Mouse (Mus musculus) thymus, adult 2 months (tissue): ENCODE measurements around the gene Rgs10. TPM values are rescaled to one million over a fixed set of nuclear protein-coding genes. Genes with fewer than 3 reads are reported as not detected.

Source experiments
- DNase-seq: peaks from one replicate; pipeline ENCODE4 v3.0.0; 2021
- H3K27ac ChIP-seq: fragments of 200-500 bp; 2 replicates; pipeline ENCODE4 v1.5.1; 2012; ENCODE audit warnings: low read length, control low read depth; ENCODE audit not compliant: control insufficient read depth, insufficient read depth
- H3K27me3 ChIP-seq: fragments of 200-500 bp; 2 replicates; pipeline ENCODE4 v1.6.1; 2012; ENCODE audit warnings: mild to moderate bottlenecking, low read length, moderate library complexity, mixed read lengths; ENCODE audit not compliant: control insufficient read depth, insufficient read depth
- H3K36me3 ChIP-seq: fragments of 200-500 bp; 2 replicates; pipeline ENCODE4 v1.6.1; 2012; ENCODE audit warnings: mild to moderate bottlenecking, low read length, moderate library complexity; ENCODE audit not compliant: control insufficient read depth, insufficient read depth
- H3K4me1 ChIP-seq: fragments of 200-500 bp; replicated peaks from 2 replicates; pipeline ENCODE4 v1.6.1; 2012; ENCODE audit warnings: low read length; ENCODE audit not compliant: control insufficient read depth, insufficient read depth
- H3K4me3 ChIP-seq: fragments of 200-500 bp; 2 replicates; pipeline ENCODE4 v1.5.1; 2012; ENCODE audit warnings: mild to moderate bottlenecking, low read length, control low read depth, moderate library complexity; ENCODE audit not compliant: control insufficient read depth, insufficient read depth
- CTCF ChIP-seq: fragments of 200-500 bp; IDR thresholded peaks from 2 replicates; pipeline ENCODE4 v1.5.1; 2012; ENCODE audit warnings: mild to moderate bottlenecking, control low read depth, low read length, moderate library complexity, borderline replicate concordance; ENCODE audit not compliant: control insufficient read depth, poor library complexity, insufficient read depth; ENCODE audit errors: extremely low read depth
- POLR2A ChIP-seq: fragments of 200-500 bp; IDR thresholded peaks from 2 replicates; pipeline ENCODE4 v1.6.1; 2012; ENCODE audit warnings: mild to moderate bottlenecking, low read length, control low read depth, moderate library complexity; ENCODE audit not compliant: control insufficient read depth, poor library complexity, insufficient read depth; ENCODE audit errors: extremely low read depth
- WGBS: fragments of 180-500 bp; shearing (Covaris S2); methylation state at CpG from one replicate; pipeline ENCODE4 v1.1.7; 2018; 5-methylcytosine and 5-hydroxymethylcytosine counted together
- polyA plus RNA-seq: library from polyadenylated mRNA; depleted of rRNA; stranded (reverse); fragments of >200 nt; gene quantifications from 2 replicates; pipeline ENCODE4 v1.2.3, GENCODE M21; 2012

The Rgs10 gene
- polyA plus RNA-seq, 1 experiment: 71.8 TPM

DNA sequence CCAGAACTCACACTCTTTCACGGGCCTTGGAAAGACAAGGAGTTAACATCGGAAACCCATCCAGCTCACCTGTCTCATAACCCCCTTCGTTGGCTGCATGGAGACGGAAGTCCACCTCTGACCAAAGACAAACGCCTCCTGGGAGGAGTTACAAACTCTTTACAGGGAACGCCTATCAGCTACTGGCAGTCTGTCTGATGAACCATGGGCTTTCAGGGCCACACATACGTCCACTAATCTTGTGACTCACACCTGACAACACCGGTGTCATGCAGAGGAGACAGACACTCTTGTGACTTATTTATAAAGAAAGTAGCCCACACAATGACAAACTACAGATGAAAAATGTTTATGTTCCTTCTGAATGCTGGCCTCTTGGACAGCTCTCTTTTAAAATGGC lies 16.0 kb downstream of the Rgs10 start:
- H3K4me3 ChIP-seq: no peak overlapping the region
- no peaks in the 10 kb centered on the region for H3K27me3 ChIP-seq
- H3K36me3 ChIP-seq: peaks cover 15% of the 10 kb centered on the region
- DNase-seq: no peak
- WGBS: 97% methylated on average over 8 of the region's 8 CpGs
- TF ChIP-seq CTCF (no peak), POLR2A (no peak)
- peaks cover 24% of the 10 kb centered on the region for H3K4me1 ChIP-seq
- H3K27ac ChIP-seq: no peak overlapping the region

DNA sequence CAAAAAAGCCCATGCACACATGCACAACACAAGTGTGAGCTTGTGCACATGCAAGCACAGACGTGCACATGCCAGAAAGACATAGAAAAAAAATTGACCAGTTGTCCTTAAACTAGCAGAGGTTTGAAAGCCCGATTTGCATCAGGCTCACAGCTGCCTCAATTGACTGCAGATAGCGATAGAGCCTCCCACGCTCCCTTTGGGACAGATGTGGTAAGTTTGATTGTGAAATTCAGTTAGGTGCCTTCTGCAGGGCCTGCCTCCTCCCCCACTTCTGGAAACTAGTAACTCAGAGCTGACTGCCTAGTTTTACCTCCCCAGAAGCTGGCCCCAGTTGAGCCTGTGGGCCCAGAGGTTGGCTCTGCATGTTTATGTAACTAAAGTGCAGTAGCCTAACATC lies 19.9 kb downstream of the Rgs10 start:
- H3K27ac ChIP-seq: peak overlapping the region; percentile 62
- peak; percentile 64 for DNase-seq

DNA sequence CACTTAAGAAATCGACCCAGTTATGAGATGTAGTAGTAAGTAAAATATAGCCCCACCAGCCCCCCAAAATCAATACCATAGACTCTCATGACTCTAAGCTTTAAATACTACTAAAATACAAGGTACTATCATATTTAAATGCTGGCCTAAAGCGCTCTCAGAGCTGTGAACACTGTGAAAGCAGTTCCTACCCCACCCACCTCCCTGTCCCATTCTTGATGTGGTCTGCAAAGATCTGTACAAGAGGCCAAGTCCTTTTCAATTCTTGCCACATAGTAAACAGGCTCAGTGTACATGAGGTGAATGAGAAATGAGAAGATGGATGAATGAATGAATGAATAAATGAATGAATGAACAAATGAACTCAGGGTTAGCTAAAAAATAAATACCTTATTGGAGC lies 21.5 kb downstream of the Rgs10 start:
- 12% methylated on average over 2 of the region's 2 CpGs for WGBS
- Histone ChIP-seq H3K36me3 (peaks cover 11% of the 10 kb centered on the region), H3K27ac (no peak overlapping the region), H3K4me1 (peaks cover 52% of the 10 kb centered on the region), H3K27me3 (no peaks in the 10 kb centered on the region), H3K4me3 (no peak overlapping the region)
- TF ChIP-seq CTCF: no peak
- no peak for TF ChIP-seq POLR2A
- no peak for DNase-seq

More for the DNA sequence above, 19.9 kb downstream of the Rgs10 start:
- 5% methylated on average over 4 of the region's 4 CpGs for WGBS
- Histone ChIP-seq H3K4me3 (no peak overlapping the region), H3K4me1 (peaks cover 38% of the 10 kb centered on the region), H3K36me3 (peaks cover 15% of the 10 kb centered on the region), H3K27me3 (no peaks in the 10 kb centered on the region)
- TF ChIP-seq CTCF: no peak
- no peak for TF ChIP-seq POLR2A

DNA sequence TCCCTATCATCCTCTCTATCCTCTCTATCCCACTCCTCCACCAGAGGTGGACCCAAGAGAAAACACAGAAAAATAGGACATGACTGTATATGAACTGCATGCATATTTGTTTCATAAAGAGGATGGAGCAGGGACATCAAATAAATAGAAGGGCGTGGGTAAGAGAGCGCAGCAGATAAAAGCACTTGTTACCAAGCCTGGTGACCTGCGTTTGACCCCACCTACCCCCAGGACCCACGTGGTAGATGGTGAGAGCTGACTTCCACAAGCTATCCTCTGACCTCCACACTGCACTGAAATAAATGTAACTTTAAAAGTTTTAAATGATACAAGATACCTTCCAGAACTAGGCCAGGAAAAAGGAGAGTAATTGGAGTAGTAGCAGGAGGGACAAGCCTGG lies 24.8 kb downstream of the Rgs10 start:
- Histone ChIP-seq H3K4me1 (peaks cover 71% of the 10 kb centered on the region), H3K36me3 (no peaks in the 10 kb centered on the region; the same call in 1 of the 2 replicates), H3K27me3 (no peaks in the 10 kb centered on the region), H3K4me3 (no peak overlapping the region), H3K27ac (peak overlapping the region; percentile 33)
- 40% methylated on average over 4 of the region's 4 CpGs for WGBS
- no peak for TF ChIP-seq POLR2A
- TF ChIP-seq CTCF: no peak
- no peak for DNase-seq

DNA sequence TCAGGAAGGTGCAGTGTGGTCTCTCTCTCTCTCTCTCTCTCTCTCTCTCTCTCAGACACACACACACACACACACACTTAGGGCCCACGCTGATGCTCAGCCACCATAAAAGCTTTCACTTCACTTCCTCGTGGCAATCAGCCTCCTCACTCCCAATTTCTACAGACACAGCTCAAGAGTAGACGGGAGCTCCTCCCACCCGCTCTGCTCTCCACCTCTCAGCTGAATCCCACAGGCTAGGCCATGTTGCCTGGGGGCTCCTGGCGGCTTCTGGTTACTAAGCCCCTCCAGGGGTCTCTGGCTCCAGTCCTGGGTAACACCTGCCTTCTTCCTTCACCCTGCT lies 25.6 kb downstream of the Rgs10 start:
- Histone ChIP-seq H3K4me3 (0 out of 2 replicates have a peak overlapping the region, but pooled peaks have one; percentile 1), H3K27ac (peak overlapping the region; percentile 99), H3K27me3 (no peaks in the 10 kb centered on the region), H3K4me1 (peaks cover 68% of the 10 kb centered on the region), H3K36me3 (peaks cover 8% of the 10 kb centered on the region; the same call in 1 of the 2 replicates)
- peak; percentile 51 for DNase-seq
- WGBS: 13% methylated on average over 5 of the region's 5 CpGs
- TF ChIP-seq CTCF (no peak), POLR2A (no peak)

DNA sequence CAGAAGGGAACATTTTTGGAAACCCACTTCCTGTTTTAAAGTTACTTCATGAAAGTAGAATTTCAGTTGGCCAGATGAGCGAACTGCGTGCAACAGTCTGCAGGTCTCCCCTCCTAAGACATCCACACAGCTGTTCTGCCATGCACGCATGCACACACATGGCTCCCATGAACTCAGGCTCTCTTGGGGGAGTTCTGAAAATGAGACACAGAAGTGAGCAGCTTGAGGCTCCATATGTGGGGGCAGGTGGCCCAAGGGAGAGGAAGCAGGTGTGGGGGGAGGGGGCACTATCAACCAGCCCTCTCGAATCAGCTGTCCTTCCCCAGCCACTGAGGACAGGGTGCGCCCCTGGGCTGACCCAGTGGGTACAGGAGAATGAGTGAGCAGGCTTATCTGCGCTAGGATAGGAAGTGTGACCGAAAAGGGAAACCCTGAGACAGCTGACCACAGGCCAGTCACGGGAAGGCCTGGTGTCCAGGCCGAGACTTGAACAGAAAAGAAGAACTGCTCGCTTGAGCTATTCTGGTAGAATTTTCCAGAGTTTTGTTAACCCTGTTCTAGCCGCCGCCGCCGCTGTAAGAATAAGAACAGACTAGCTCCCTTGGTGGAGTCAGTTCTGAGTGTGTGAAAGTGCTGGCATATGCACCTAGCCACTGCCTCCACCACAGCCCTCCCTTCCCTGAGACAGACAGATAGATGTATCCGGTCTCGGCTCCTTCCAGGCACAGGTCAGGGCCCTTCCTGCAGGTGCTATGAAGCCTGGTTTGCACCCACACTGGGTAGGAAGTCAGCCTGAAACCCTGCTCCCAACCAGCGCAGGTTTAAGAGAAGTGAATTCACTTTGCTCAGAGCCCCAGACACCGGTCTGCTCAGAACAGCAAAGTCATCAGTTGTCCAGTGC lies 26.2 kb downstream of the Rgs10 start:
- Histone ChIP-seq H3K27ac (peak overlapping the region; percentile 99), H3K36me3 (peaks cover 8% of the 10 kb centered on the region; the same call in 1 of the 2 replicates), H3K4me1 (peaks cover 64% of the 10 kb centered on the region), H3K27me3 (no peaks in the 10 kb centered on the region), H3K4me3 (peak overlapping the region; percentile 7)
- DNase-seq: peak; percentile 82
- TF ChIP-seq POLR2A (peak; percentile 51), CTCF (no peak)
- WGBS: 3% methylated on average over 18 of the region's 18 CpGs
